Mouse (Mus musculus): Measurements from ENCODE around the gene Pnkp.
"Not testable (repeated sequence)": the region's sequence is repeated elsewhere in the genome, so short reads cannot be mapped to it uniquely, and the experiment has no call there.

Pnkp gene

GRCm38 (mm10) chr7:44868919-44869696, 12.2 kb downstream of the Pnkp start:
- DNase-seq (ENCODE audit: low spot score in 2 of 2) = no peak

GRCm38 (mm10) chr7:44869697-44870528, 13.0 kb downstream of the Pnkp start, which contains the start of gene Ptov1:
TSS of gene Ptov1 (minus strand) at chr7:44869788.
- peak; percentile 90 to 97 for DNase-seq (ENCODE audit: low spot score in 2 of 2)

- no peak for DNase-seq (ENCODE audit: low spot score in 2 of 2)
Observed at GRCm38 (mm10) chr7:44870614-44871013, 13.7 kb downstream of the Pnkp start.

- no peak for DNase-seq (ENCODE audit: low spot score in 2 of 2)
Observed at GRCm38 (mm10) chr7:44871181-44871580, 14.2 kb downstream of the Pnkp start.

GRCm38 (mm10) chr7:44871774-44872173, 14.8 kb downstream of the Pnkp start:
- not testable (repeated sequence) for DNase-seq (ENCODE audit: low spot score in 2 of 2)

GRCm38 (mm10) chr7:44877833-44878232, 20.9 kb downstream of the Pnkp start:
- no peak for DNase-seq (ENCODE audit: low spot score in 2 of 2)

GRCm38 (mm10) chr7:44883036-44883435, 26.1 kb downstream of the Pnkp start:
- DNase-seq (ENCODE audit: low spot score in 2 of 2) = no peak

- no peak for DNase-seq (ENCODE audit: low spot score in 2 of 2)
Observed at GRCm38 (mm10) chr7:44884637-44885036, 27.7 kb downstream of the Pnkp start.

- DNase-seq (ENCODE audit: low spot score in 2 of 2) = no peak
Observed at GRCm38 (mm10) chr7:44886964-44887363, 30.0 kb downstream of the Pnkp start.

GRCm38 (mm10) chr7:44888256-44889105, 31.5 kb downstream of the Pnkp start:
- no peak for DNase-seq (ENCODE audit: low spot score in 2 of 2)

GRCm38 (mm10) chr7:44890180-44890579, 33.2 kb downstream of the Pnkp start:
- no peak for DNase-seq (ENCODE audit: low spot score in 2 of 2)

- DNase-seq (ENCODE audit: low spot score in 2 of 2) = no peak
Observed at GRCm38 (mm10) chr7:44890737-44891136, 33.8 kb downstream of the Pnkp start.

GRCm38 (mm10) chr7:44891611-44892010, 34.7 kb downstream of the Pnkp start:
- DNase-seq (ENCODE audit: low spot score in 2 of 2) = no peak

GRCm38 (mm10) chr7:44892276-44892921, 35.5 kb downstream of the Pnkp start, which contains the start of gene Med25:
TSS of gene Med25 (minus strand) at chr7:44892712.
- peak; percentile 93 to 95 for DNase-seq (ENCODE audit: low spot score in 2 of 2)

GRCm38 (mm10) chr7:44893197-44893596, 36.3 kb downstream of the Pnkp start:
- no peak for DNase-seq (ENCODE audit: low spot score in 2 of 2)

GRCm38 (mm10) chr7:44894175-44894574, 37.2 kb downstream of the Pnkp start:
- DNase-seq (ENCODE audit: low spot score in 2 of 2) = no peak

GRCm38 (mm10) chr7:44895206-44895592, 38.3 kb downstream of the Pnkp start:
- DNase-seq (ENCODE audit: low spot score in 2 of 2) = no peak

GRCm38 (mm10) chr7:44895593-44896434, 38.9 kb downstream of the Pnkp start, which contains the start of gene Fuz:
TSS of gene Fuz (plus strand) at chr7:44896079.
- peak; percentile 89 to 91 for DNase-seq (ENCODE audit: low spot score in 2 of 2)

- no peak for DNase-seq (ENCODE audit: low spot score in 2 of 2)
Observed at GRCm38 (mm10) chr7:44896499-44896898, 39.6 kb downstream of the Pnkp start.

GRCm38 (mm10) chr7:44898607-44899006, 41.7 kb downstream of the Pnkp start:
- no peak for DNase-seq (ENCODE audit: low spot score in 2 of 2)

All from frontal cortex, postnatal 14 days (tissue).